ENCODE assay signal across 8 mouse cellular contexts in the genomic region with DNA sequence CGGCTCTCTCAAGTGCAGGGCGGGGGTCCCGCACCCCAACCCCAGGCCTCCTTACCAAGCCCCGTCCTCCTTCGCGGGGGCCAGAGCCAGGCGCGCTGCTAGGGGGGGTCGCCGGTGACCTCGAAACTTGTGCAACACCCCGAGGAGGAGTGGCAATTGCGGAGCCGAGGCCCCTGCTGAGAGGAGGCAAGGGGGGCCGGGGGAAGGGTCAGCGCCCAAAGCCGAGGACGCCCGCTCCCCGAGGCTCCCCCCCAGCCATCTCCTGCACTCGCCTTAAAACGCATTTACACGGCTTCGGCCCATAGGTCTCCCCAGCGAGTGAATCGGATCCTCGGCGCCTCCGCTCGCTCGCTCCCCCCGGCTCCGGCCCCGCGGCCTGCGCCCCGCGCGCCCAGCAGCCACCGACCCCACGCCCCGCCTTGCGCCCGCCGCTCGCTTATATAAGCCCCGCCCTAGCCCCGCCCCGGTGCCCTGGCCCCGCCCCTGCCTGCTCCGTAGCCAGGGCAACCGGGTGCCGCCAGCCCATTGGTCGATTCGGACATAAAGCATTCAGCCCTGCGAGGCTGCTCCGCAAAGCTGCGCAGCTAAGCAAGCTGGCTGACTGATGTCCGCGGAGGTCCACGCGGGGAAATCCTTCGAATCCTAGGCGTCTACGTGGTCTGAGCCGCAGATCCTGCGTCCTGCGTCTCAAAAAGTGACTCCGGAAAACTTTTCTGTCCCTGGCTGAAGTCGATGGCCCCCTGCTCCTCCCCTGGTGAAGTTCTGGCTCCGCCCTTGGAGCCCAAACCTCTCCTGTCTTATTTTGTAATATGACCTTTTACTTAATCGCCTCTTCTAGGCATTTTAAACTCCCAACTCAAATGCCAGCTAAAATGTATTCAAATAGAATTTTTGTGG. TPM values are rescaled to one million over a fixed set of nuclear protein-coding genes. Genes with fewer than 3 reads are reported as not detected.
DNase-seq lines count a peak whose midpoint lies in the region; ATAC-seq and TF ChIP-seq lines count a peak whose summit lies in the region.

A gene (minus strand): TSS at position 414 of the 897 bp plus-strand sequence.

- TF ChIP-seq POLR2A in testis, adult 2 months (IDR thresholded peaks at IDR 0.05; ENCODE audit: control insufficient read depth, low read depth, low read length): peak; percentile 89

- H3K4me1 ChIP-seq in ES-E14 (ENCODE audit: control insufficient read depth in 2 of 2, insufficient read depth in 2 of 2, low read length in 2 of 2, poor library complexity in 1 of 2): peaks cover 0 to 24% of the 10 kb centered on the region in 2 experiments; a peak in 2 of 4 replicates
- H3K4me1 ChIP-seq in forebrain, embryonic 16.5 days (replicated peaks; ENCODE audit: control insufficient read depth, insufficient read depth, low read length): peaks cover 34% of the 10 kb centered on the region
- H3K4me1 ChIP-seq in neural tube, embryonic 14.5 days (ENCODE audit: control insufficient read depth, insufficient read depth, low read length): peaks cover 18% of the 10 kb centered on the region
- H3K4me1 ChIP-seq in testis, adult 2 months (ENCODE audit: control insufficient read depth, insufficient read depth, low read length): peaks cover 19% of the 10 kb centered on the region

- peak within 1 kb of the TSS; percentile 94 for H3K4me2 ChIP-seq in forebrain, embryonic 16.5 days (ENCODE audit: low read length)
- H3K4me2 ChIP-seq in neural tube, embryonic 14.5 days (ENCODE audit: low read depth, low read length): peak within 1 kb of the TSS; percentile 95

- peak; percentile 93 for ATAC-seq in forebrain, embryonic 16.5 days
- ATAC-seq in neural tube, embryonic 14.5 days (ENCODE audit: low read depth): peak; percentile 96

- peak; percentile 64 for DNase-seq in ES-E14 (ENCODE audit: low read depth, low spot score)
- DNase-seq in cerebellum, adult 18-20 months: peak; percentile 87 to 95
- peak; percentile 87 for DNase-seq in heart, postnatal 25 days (ENCODE audit: low spot score)
- DNase-seq in layer of hippocampus, adult 18-20 months (ENCODE audit: low spot score in 2 of 2): peak; percentile 83 to 94
- peak; percentile 87 to 88 for DNase-seq in lung, adult 18-20 months

- in situ Hi-C loops in ES-E14 (cut with MboI; ENCODE audit: low sequenced_read_pairs in 2 of 2, unreplicated experiment in 2 of 2): no loop called here

- TF ChIP-seq CTCF in testis, adult 2 months (IDR thresholded peaks at IDR 0.05; ENCODE audit: control insufficient read depth, insufficient read depth, insufficient replicate concordance, low read depth, low read length): no peak

- H3K36me3 ChIP-seq in ES-E14 (ENCODE audit: control insufficient read depth, insufficient read depth, low read length, poor library complexity, severe bottlenecking): peaks cover 5% of the 10 kb centered on the region; the same call in 1 of the 2 replicates
- no peaks in the 10 kb centered on the region for H3K36me3 ChIP-seq in forebrain, embryonic 16.5 days (ENCODE audit: control insufficient read depth, insufficient read depth)
- no peaks in the 10 kb centered on the region for H3K36me3 ChIP-seq in neural tube, embryonic 14.5 days (ENCODE audit: control insufficient read depth, insufficient read depth, low read length)
- H3K36me3 ChIP-seq in testis, adult 2 months (ENCODE audit: control insufficient read depth, insufficient read depth, low read length): no peaks in the 10 kb centered on the region

- under 1% methylated on average over 66 of the region's 72 CpGs for WGBS in forebrain, embryonic 16.5 days
- under 1% methylated on average over 71 of the region's 72 CpGs for WGBS in neural tube, embryonic 14.5 days

- H3K9me3 ChIP-seq in ES-E14 (ENCODE audit: control insufficient read depth, insufficient read depth, low read depth, low read length): no peaks in the 10 kb centered on the region
- H3K9me3 ChIP-seq in forebrain, embryonic 16.5 days (ENCODE audit: control insufficient read depth, low read length): no peaks in the 10 kb centered on the region
- no peaks in the 10 kb centered on the region for H3K9me3 ChIP-seq in neural tube, embryonic 14.5 days (ENCODE audit: control insufficient read depth, low read length)

- no peaks in the 10 kb centered on the region for H3K27me3 ChIP-seq in forebrain, embryonic 16.5 days (replicated peaks; ENCODE audit: control insufficient read depth, insufficient read depth, low read length)
- no peaks in the 10 kb centered on the region for H3K27me3 ChIP-seq in neural tube, embryonic 14.5 days (ENCODE audit: control insufficient read depth, insufficient read depth, low read length)
- no peaks in the 10 kb centered on the region for H3K27me3 ChIP-seq in testis, adult 2 months (ENCODE audit: control insufficient read depth, insufficient read depth, low read length)

- no peak within 1 kb of the TSS for H3K27ac ChIP-seq in ES-E14 (ENCODE audit: insufficient read depth, low read depth, low read length, poor library complexity, severe bottlenecking)
- H3K27ac ChIP-seq in forebrain, embryonic 16.5 days (ENCODE audit: low read length): no peak within 1 kb of the TSS
- peak within 1 kb of the TSS; percentile 62; the same call in 1 of the 2 replicates for H3K27ac ChIP-seq in neural tube, embryonic 14.5 days (ENCODE audit: low read depth, low read length)
- H3K27ac ChIP-seq in testis, adult 2 months (ENCODE audit: control insufficient read depth, insufficient read depth, low read depth, low read length): peak within 1 kb of the TSS; percentile 47

- intact Hi-C loops in heart, postnatal 25 days (cut with DNase I): no loop called here

- H3K4me3 ChIP-seq in ES-E14 (ENCODE audit: insufficient read depth in 1 of 2, low read depth in 1 of 2, low read length in 2 of 2, poor library complexity in 1 of 2, severe bottlenecking in 1 of 2): peak within 1 kb of the TSS; percentile 84 to 91
- H3K4me3 ChIP-seq in forebrain, embryonic 16.5 days (replicated peaks; ENCODE audit: low read length): peak within 1 kb of the TSS; percentile 50
- H3K4me3 ChIP-seq in neural tube, embryonic 14.5 days (ENCODE audit: low read depth, low read length): peak within 1 kb of the TSS; percentile 63
- peak within 1 kb of the TSS; percentile 97 for H3K4me3 ChIP-seq in testis, adult 2 months (ENCODE audit: control insufficient read depth, low read depth, low read length)

- H3K9ac ChIP-seq in ES-E14 (ENCODE audit: insufficient read depth, low read depth, low read length, poor library complexity, severe bottlenecking): peak within 1 kb of the TSS; percentile 86
- H3K9ac ChIP-seq in forebrain, embryonic 16.5 days (replicated peaks; ENCODE audit: low read depth, low read length): peak within 1 kb of the TSS; percentile 58
- peak within 1 kb of the TSS; percentile 87 for H3K9ac ChIP-seq in neural tube, embryonic 14.5 days (replicated peaks; ENCODE audit: low read depth, low read length)

TF ChIP-seq in ES-E14, 5 proteins besides CTCF, POLR2A, EP300 and RAD21:
- TF ChIP-seq ZNF384 (IDR thresholded peaks at IDR 0.05; ENCODE audit: low read depth, low read length): no peak
- no peak for TF ChIP-seq CHD2 (IDR thresholded peaks at IDR 0.05; ENCODE audit: low read depth, low read length)
- no peak for TF ChIP-seq ZC3H11A (IDR thresholded peaks at IDR 0.05; ENCODE audit: borderline replicate concordance, low read depth, low read length)
- TF ChIP-seq HCFC1 (IDR thresholded peaks at IDR 0.05; ENCODE audit: borderline replicate concordance, insufficient read depth, low read length): peak; percentile 28; the same call in 1 of the 2 replicates

RNA-seq across cellular contexts. Expression of the gene that starts here (rescaled TPM):
- total RNA-seq in ES-E14 (2012; rRNA removed): 16.0 and 21.2 TPM in 2 replicates
- polyA plus RNA-seq in forebrain, embryonic 16.5 days (2015; fragmentation: Nextera tagmentation; extraction: Ambion mirVana): 9.8 and 10.3 TPM in 2 replicates
- 1 to 10 TPM; 2.1 to 3.2 TPM for total RNA-seq in heart, postnatal 25 days (2021)
- total RNA-seq in layer of hippocampus, adult 18-20 months (2021): 10 to 100 TPM; 38.9 to 41.7 TPM
- 19.5 and 19.9 TPM in 2 replicates for polyA plus RNA-seq in neural tube, embryonic 14.5 days (2014; fragmentation: Nextera tagmentation; extraction: Ambion mirVana)
- polyA plus RNA-seq in testis, adult 2 months (2012; rRNA removed): 213 and 251 TPM in 2 replicates

Comparison
In these comparisons a context has a peak if more than half of its experiments do, and no peak if none do; other contexts are left out.
1. RNA of the gene that starts here (polyA plus RNA-seq): 213 to 251 TPM in testis, adult 2 months; 19.5 to 19.9 TPM in neural tube, embryonic 14.5 days and 9.8 to 10.3 TPM in forebrain, embryonic 16.5 days; every median in the first group is over 10 times any median in the second.
2. H3K27ac ChIP-seq: peak in neural tube, embryonic 14.5 days (single experiment) and testis, adult 2 months (single experiment); none in ES-E14 (single experiment) and forebrain, embryonic 16.5 days (single experiment).
3. Peak in every context shown above with its lines, with median percentiles within 50 percentile points of each other: DNase-seq, H3K4me3 ChIP-seq and H3K9ac ChIP-seq.